Mouse (Mus musculus) hindbrain, embryonic 13.5 days (tissue): ENCODE results near the gene Tbc1d2. TPM values are rescaled to one million over a fixed set of nuclear protein-coding genes. Genes with fewer than 3 reads are reported as not detected.

Experiments
- ATAC-seq: fragments of 200-750 bp; cut with Nextera tagmentation; 2 replicates; pipeline ENCODE4 v1.8.0; 2017; ENCODE audit warnings: moderate TSS enrichment; ENCODE audit not compliant: low FRiP score
- H3K27ac ChIP-seq: fragments of 300-500 bp; sonication (generic); 2 replicates; pipeline ENCODE4 v1.5.1; 2015; ENCODE audit warnings: inconsistent platforms, mild to moderate bottlenecking, moderate library complexity
- H3K27me3 ChIP-seq: fragments of 300-500 bp; sonication (generic); 2 replicates; pipeline ENCODE4 v1.6.1; 2015; ENCODE audit warnings: mild to moderate bottlenecking, inconsistent platforms
- H3K36me3 ChIP-seq: fragments of 300-500 bp; sonication (generic); 2 replicates; pipeline ENCODE4 v1.6.1; 2015; ENCODE audit warnings: mild to moderate bottlenecking, inconsistent platforms
- H3K4me1 ChIP-seq: fragments of 300-500 bp; sonication (generic); replicated peaks from 2 replicates; pipeline ENCODE4 v1.6.1; 2015; ENCODE audit warnings: inconsistent platforms
- H3K4me2 ChIP-seq: fragments of 300-500 bp; sonication (generic); 2 replicates; pipeline ENCODE4 v1.6.1; 2015; ENCODE audit warnings: inconsistent platforms, mild to moderate bottlenecking, moderate library complexity
- H3K4me3 ChIP-seq: fragments of 300-500 bp; sonication (generic); 2 replicates; pipeline ENCODE4 v1.5.1; 2015; ENCODE audit warnings: mild to moderate bottlenecking, inconsistent platforms
- H3K9ac ChIP-seq: fragments of 300-500 bp; sonication (generic); 2 replicates; pipeline ENCODE4 v1.6.1; 2015; ENCODE audit warnings: mild to moderate bottlenecking, inconsistent platforms
- H3K9me3 ChIP-seq: fragments of 300-500 bp; sonication (generic); 2 replicates; pipeline ENCODE4 v1.6.1; 2016; ENCODE audit warnings: inconsistent platforms
- WGBS: fragments of 180-500 bp; shearing (Covaris S2); methylation state at CpG from one replicate; pipeline ENCODE4 v1.1.7; 2015; 5-methylcytosine and 5-hydroxymethylcytosine counted together
- polyA plus RNA-seq: library from polyadenylated mRNA; unstranded; fragments of >200 nt; fragmentation: Nextera tagmentation; extraction: Ambion mirVana; gene quantifications from 2 replicates; pipeline ENCODE4 v1.2.1, GENCODE M21; 2015

Gene Tbc1d2
- polyA plus RNA-seq, 1 experiment from 2014 or later: 0.73 TPM

DNA sequence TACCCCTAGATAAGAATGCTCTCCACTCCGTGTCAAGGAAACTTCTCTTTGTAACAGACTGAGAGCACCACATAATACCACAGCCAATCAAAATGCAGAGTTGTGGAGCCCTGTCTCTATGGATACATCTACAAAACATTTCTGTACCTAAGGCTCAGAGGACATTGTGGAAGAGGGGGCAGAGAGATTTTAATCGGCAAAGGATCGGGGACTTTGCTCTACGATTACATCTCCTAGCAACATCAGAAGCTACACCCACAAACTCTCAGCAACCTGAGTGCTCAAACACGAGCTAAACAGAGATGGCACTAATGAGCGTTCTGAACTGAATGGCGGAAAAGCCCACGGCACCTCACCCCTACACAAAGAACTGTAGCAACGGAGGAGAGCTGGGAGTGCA lies 78.3 kb downstream of the Tbc1d2 start:
- Histone ChIP-seq H3K9me3 (peaks cover 3% of the 10 kb centered on the region), H3K36me3 (peaks cover 11% of the 10 kb centered on the region), H3K4me1 (peaks cover 13% of the 10 kb centered on the region), H3K9ac (no peak overlapping the region), H3K4me2 (no peak overlapping the region), H3K27ac (no peak overlapping the region), H3K27me3 (no peaks in the 10 kb centered on the region), H3K4me3 (no peak overlapping the region)
- 94% methylated on average over 9 of the region's 9 CpGs for WGBS
- no peak for ATAC-seq

DNA sequence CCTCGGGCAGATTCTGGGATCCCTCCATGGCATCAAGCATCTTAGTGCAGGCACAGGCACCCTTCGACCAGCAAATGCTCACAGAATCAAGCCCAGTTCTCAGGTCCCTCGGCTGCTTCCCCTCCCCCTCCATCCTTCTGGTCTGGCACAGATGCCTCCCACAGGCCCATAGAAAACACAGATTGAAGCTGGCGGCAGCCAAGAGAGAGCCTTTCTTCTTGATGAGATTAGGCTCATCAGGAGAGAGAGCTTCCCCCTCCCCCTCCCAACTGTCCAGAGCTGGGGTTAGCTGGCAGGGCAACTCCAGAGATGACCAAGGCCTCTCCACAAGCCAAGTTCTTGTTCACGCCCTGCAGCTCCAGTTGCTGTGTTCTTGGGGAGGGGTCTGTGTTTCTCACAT lies 80.3 kb downstream of the Tbc1d2 start:
- Histone ChIP-seq H3K4me2 (no peak overlapping the region), H3K36me3 (peaks cover 8% of the 10 kb centered on the region; the same call in 1 of the 2 replicates), H3K4me3 (no peak overlapping the region), H3K27ac (no peak overlapping the region), H3K9me3 (no peaks in the 10 kb centered on the region), H3K9ac (no peak overlapping the region), H3K27me3 (no peaks in the 10 kb centered on the region), H3K4me1 (peaks cover 13% of the 10 kb centered on the region)
- no peak for ATAC-seq
- WGBS: 32% methylated on average over 5 of the region's 5 CpGs

DNA sequence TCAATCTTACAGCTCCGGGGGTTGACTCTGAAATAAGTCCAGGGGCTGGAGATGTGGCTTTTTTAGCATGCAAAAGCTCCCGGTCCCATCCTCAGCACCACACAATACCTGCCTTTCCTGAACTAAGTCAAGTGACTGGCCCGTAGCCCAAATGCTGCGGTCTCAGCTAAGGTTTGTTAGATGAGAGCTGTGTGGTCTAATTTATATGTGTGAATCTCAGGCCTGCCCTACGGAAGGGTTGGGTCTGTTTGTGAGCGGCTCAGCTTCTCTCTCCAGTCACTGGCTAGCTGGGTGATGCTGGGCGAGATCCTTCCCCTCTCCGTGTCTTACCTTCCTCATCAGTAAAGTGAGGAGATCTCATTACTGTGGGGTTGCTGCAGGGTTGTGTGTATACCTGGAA lies 81.8 kb downstream of the Tbc1d2 start:
- no peak for ATAC-seq
- H3K4me3 ChIP-seq: no peak overlapping the region
- peaks cover 8% of the 10 kb centered on the region for H3K4me1 ChIP-seq
- no peaks in the 10 kb centered on the region; the same call in 1 of the 2 replicates for H3K27me3 ChIP-seq
- WGBS: 94% methylated on average over 8 of the region's 8 CpGs
- no peaks in the 10 kb centered on the region for H3K36me3 ChIP-seq
- H3K27ac ChIP-seq: no peak overlapping the region
- no peaks in the 10 kb centered on the region for H3K9me3 ChIP-seq
- H3K9ac ChIP-seq: no peak overlapping the region
- H3K4me2 ChIP-seq: no peak overlapping the region

DNA sequence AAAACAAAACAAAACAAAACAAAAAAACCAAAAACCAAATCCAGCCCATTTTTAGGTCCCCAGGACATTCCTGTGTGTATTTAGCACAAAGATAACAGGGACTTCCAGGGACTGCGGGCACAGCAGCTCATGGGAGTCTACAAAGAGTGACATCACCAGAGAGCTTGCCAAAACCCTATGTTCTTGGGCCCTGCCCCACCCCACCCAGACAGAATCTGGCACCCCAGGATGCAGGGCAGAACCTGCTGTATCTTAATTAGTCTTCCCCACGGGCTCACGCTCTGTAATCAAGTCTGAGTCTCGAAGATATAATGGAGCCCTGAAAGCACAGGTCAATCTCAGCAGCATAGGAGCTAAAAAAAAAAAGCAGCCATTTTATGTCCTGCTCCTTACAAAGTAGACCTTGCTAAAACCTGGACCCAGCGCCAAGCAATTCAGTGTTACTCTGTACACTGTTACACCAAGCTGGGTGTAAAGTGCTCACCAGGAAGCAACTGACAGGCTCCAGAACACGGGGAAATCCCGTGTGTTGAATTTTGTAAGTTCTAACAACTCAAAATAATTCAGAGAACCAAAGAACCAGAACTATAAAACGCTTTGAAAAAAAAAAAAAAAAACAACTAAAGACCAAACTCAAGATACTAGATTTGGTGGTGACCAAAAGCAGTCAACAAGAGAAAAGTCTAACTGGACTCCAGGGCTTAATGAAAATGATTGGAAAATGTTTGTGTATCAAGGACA lies 82.9 kb downstream of the Tbc1d2 start:
- H3K27ac ChIP-seq: no peak overlapping the region
- no peak overlapping the region for H3K4me3 ChIP-seq
- WGBS: 78% methylated on average over 8 of the region's 8 CpGs
- H3K9ac ChIP-seq: no peak overlapping the region
- no peaks in the 10 kb centered on the region for H3K9me3 ChIP-seq
- no peaks in the 10 kb centered on the region; the same call in 1 of the 2 replicates for H3K27me3 ChIP-seq
- no peak for ATAC-seq
- H3K4me1 ChIP-seq: peaks cover 8% of the 10 kb centered on the region
- H3K4me2 ChIP-seq: no peak overlapping the region
- H3K36me3 ChIP-seq: no peaks in the 10 kb centered on the region

DNA sequence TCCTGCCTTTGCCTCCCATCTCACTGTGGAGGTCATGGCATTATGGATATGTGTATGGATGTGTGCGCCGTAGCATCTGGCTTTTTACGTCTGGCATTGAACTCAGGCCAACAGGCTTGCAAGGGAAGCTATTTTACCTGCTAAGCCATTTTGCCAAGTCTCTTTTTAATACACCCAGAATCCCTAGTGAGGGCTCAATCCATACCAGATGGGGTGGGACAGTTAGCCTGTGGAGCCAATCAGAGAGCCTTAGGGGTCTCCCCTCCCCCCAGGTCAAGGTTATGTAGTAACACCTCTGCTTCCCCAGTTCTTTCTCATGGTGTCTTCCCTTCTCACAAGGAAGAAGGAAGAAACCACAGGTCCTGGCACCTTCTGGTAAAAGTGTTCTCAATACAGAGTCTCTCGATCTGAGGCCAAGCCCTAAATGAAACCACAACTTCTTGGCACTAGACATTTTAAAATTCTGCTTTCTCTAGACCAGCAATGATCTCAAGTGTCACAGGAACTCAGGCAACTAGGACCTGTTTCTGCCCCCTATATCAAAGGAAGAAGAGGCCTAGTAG lies 84.5 kb downstream of the Tbc1d2 start:
- Histone ChIP-seq H3K4me3 (no peak overlapping the region), H3K4me2 (no peak overlapping the region), H3K27ac (no peak overlapping the region), H3K27me3 (no peaks in the 10 kb centered on the region; the same call in 1 of the 2 replicates), H3K9ac (no peak overlapping the region), H3K9me3 (no peaks in the 10 kb centered on the region), H3K4me1 (peaks cover 8% of the 10 kb centered on the region), H3K36me3 (no peaks in the 10 kb centered on the region)
- WGBS: 96% methylated on average over 4 of the region's 4 CpGs
- ATAC-seq: no peak

DNA sequence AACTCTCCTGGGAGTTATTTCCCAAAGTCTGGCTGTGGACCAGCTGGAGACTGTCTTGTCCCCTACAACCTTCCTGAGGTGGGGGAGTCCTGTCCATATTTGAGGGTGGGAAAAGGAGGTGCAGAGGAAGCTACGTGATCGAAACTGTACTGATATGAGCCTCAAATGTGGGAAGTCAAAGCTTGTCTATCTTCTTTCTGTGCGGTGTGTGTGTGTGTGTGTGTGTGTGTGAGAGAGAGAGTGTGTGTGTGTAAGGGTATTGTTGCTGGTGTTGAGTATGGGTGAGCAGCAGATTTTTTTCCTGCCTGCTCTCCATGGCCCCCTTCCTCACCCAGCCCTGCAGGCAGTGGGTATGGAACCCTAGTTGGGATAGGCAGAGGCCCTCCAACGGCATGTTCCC lies 85.8 kb downstream of the Tbc1d2 start:
- Histone ChIP-seq H3K27ac (no peak overlapping the region), H3K27me3 (no peaks in the 10 kb centered on the region; the same call in 1 of the 2 replicates), H3K9ac (no peak overlapping the region), H3K36me3 (no peaks in the 10 kb centered on the region), H3K9me3 (no peaks in the 10 kb centered on the region), H3K4me1 (peaks cover under 1% of the 10 kb centered on the region), H3K4me2 (no peak overlapping the region), H3K4me3 (no peak overlapping the region)
- WGBS: 96% methylated on average over 4 of the region's 4 CpGs
- ATAC-seq: no peak

DNA sequence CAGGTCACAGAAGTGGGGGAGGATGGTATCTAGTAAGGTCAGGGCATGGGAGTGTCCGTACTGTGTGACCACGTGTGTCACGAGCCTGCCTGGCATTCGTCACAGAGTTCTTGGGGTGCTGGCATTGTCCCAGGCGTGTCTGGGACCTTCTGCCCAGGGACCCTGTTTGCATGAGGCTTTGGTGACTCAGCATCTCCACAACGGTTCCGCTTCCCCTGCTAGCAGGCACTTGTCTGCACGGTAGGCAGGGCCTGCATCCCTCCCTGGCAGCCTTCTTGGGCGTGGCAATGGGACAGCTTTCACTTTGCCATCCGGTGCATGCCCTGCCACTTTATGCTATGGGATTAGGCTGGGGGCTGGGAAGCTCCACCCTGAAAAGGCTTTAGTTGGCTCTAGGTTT lies 86.2 kb downstream of the Tbc1d2 start:
- WGBS: 77% methylated on average over 10 of the region's 10 CpGs
- H3K27ac ChIP-seq: no peak overlapping the region
- no peaks in the 10 kb centered on the region for H3K9me3 ChIP-seq
- no peaks in the 10 kb centered on the region for H3K36me3 ChIP-seq
- no peak overlapping the region for H3K4me2 ChIP-seq
- no peak overlapping the region for H3K9ac ChIP-seq
- H3K4me3 ChIP-seq: no peak overlapping the region
- no peaks in the 10 kb centered on the region for H3K4me1 ChIP-seq
- no peaks in the 10 kb centered on the region; the same call in 1 of the 2 replicates for H3K27me3 ChIP-seq
- ATAC-seq: no peak

DNA sequence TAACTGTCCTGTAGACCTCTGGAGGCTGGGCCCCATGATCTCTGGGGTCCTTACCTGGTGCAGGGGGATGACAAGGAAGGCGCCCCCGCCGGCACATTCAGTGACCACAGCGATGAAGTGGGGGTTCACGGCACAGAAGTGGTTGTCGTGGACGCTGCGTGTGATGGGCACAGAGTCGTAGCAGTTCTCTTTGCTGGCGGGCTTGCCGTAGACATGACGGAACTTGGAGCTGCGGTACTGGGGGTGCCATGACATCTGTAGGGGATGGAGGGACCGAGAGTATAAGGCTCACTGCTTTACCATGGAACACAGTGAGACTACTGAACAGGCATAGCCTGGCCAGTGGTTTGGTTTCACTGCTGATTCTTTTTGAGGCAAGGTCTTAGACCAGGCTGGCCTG lies 87.2 kb downstream of the Tbc1d2 start:
- H3K4me3 ChIP-seq: no peak overlapping the region
- no peaks in the 10 kb centered on the region for H3K9me3 ChIP-seq
- no peak overlapping the region for H3K9ac ChIP-seq
- H3K27ac ChIP-seq: no peak overlapping the region
- no peaks in the 10 kb centered on the region; the same call in 1 of the 2 replicates for H3K27me3 ChIP-seq
- no peaks in the 10 kb centered on the region for H3K36me3 ChIP-seq
- H3K4me2 ChIP-seq: no peak overlapping the region
- ATAC-seq: no peak
- WGBS: 94% methylated on average over 14 of the region's 14 CpGs
- no peaks in the 10 kb centered on the region for H3K4me1 ChIP-seq

DNA sequence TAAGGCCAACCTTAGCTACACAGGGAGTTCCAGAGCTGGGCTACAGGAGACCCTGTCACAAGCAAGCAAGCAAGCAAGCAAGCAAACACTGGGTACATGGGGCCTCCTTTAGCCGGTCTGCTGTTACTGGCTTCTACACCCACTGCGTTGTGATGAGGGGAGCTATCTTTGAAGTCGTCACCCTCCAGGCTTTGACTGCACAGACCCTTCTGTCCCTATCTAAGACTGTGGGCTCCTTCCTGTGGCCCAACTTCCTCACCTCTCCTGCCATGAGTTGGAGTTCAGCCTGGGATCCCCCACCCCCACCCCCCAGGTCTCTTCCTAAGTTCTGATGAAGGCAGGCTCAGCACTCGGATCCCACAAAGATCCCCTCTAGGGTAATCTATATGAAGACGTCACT lies 88.0 kb downstream of the Tbc1d2 start:
- no peak for ATAC-seq
- H3K4me1 ChIP-seq: no peaks in the 10 kb centered on the region
- H3K36me3 ChIP-seq: no peaks in the 10 kb centered on the region
- no peak overlapping the region for H3K9ac ChIP-seq
- no peak overlapping the region for H3K27ac ChIP-seq
- no peaks in the 10 kb centered on the region for H3K9me3 ChIP-seq
- no peak overlapping the region for H3K4me3 ChIP-seq
- 78% methylated on average over 5 of the region's 5 CpGs for WGBS
- H3K4me2 ChIP-seq: no peak overlapping the region
- H3K27me3 ChIP-seq: no peaks in the 10 kb centered on the region; the same call in 1 of the 2 replicates

DNA sequence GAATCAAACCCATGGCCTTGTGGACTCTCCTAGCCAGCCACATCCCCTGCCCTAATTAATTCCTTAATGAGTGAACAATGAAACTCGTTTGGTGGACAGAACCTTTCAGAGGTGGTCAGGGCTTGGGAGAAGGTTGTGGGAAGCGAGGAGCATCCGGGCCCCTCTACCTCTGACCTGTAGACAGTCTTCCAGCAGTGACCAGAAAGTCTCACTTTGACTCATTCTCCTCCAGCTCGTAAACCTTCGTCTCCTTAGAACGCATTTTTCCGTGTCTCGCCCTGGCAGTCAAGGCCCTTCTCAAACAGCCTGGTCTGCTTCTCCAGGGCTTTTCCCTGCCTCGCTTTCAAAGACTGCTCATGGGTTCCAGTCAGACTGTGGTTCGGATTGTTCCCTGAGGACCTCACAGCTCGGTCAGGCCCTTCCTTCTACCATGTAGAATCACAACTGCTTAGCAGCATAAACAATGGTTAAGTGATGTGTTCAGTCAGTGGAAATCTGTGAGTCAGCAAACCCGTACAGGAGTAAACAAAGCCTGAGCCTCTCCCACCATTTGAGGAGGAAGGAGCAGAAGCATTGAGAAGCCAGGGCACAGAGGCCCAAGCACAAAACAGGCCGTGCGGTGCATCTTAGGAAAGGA lies 89.8 kb downstream of the Tbc1d2 start:
- Histone ChIP-seq H3K36me3 (no peaks in the 10 kb centered on the region), H3K4me2 (no peak overlapping the region), H3K27me3 (peaks cover 3% of the 10 kb centered on the region; the same call in 1 of the 2 replicates), H3K9me3 (no peaks in the 10 kb centered on the region), H3K4me3 (no peak overlapping the region), H3K4me1 (no peaks in the 10 kb centered on the region), H3K27ac (no peak overlapping the region), H3K9ac (no peak overlapping the region)
- WGBS: 79% methylated on average over 14 of the region's 14 CpGs
- ATAC-seq: no peak

DNA sequence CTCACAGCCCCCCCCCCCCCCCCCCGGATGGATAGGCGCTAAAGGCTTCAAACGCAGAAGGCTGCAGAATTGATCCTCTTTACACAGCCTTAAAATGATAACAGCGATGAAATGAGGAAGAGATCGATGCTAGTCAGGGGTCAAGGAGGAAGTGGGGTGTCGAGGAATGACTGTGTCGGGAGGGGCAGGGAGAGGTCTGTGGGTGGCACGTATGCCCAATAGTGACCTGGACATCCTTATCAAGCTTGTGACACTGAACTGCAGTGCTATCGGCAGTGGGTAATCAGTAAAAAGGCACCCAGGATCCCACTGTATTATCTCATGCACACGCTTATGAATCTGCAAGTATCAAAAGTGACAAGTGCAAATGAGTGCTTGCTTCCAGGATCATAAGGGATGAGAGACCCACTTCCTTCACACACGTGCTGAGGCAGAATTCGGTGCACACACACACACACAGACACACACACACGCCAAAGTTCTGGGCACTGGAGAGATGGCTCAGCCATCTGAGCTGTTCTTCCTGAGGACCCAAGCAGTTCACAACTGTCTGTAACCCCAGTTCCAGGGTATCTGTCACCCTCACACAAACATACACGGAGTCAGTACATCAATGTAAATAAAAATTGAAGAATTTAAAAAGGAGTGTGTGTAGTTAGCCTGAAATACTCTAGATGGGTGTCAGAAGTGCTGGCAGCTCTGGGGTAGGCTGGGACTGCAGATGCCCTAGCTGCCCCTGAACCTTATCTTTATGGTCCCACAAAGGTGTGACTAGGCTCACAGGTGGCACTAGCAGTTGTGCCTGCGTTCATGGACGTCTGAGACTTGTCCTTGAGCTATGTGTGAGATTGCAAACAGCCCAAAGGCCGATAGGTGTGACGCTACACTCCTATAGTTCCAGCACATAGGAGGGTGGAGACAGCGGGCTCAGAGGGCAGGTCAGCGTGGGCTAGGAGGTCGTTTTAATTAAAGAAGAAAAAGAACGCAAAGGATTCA lies 91.0 kb downstream of the Tbc1d2 start:
- Histone ChIP-seq H3K36me3 (no peaks in the 10 kb centered on the region), H3K9ac (no peak overlapping the region), H3K4me3 (no peak overlapping the region), H3K27me3 (0 out of 2 replicates have a peak, but pooled peaks cover 3% of the 10 kb centered on the region), H3K4me2 (no peak overlapping the region), H3K9me3 (no peaks in the 10 kb centered on the region), H3K27ac (no peak overlapping the region), H3K4me1 (no peaks in the 10 kb centered on the region)
- ATAC-seq: no peak
- 83% methylated on average over 22 of the region's 22 CpGs for WGBS

DNA sequence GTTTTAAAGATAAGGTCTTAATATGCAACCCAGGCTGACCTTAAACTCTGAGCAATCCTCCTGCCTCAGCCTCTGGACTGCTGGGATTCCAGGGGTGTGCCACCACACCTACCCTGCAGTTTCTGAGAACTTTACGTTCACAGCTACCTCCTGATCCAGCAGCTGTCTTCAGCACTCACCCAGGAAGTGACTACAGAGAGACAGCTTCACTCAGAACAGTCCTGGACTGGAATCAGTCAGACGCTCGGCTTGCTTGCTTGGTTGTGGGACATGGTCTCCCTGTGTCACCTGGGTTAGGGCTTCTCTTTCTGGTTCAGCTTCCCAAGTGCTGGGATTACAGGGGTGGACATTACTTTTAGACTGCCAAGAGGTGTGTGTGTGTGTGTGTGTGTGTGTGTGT lies 93.1 kb downstream of the Tbc1d2 start:
- 86% methylated on average over 3 of the region's 3 CpGs for WGBS
- Histone ChIP-seq H3K9me3 (no peaks in the 10 kb centered on the region), H3K27me3 (0 out of 2 replicates have a peak, but pooled peaks cover 3% of the 10 kb centered on the region), H3K4me3 (no peak overlapping the region), H3K36me3 (no peaks in the 10 kb centered on the region), H3K4me2 (no peak overlapping the region), H3K9ac (no peak overlapping the region), H3K4me1 (no peaks in the 10 kb centered on the region), H3K27ac (no peak overlapping the region)
- ATAC-seq: no peak
